Mouse (Mus musculus): Measurements from ENCODE around the gene Cnn3. TPM values are rescaled to one million over a fixed set of nuclear protein-coding genes. Genes with fewer than 3 reads are reported as not detected.

The Cnn3 gene
- polyA plus RNA-seq, 1 experiment from 2014 or later, result 436 TPM

DNA sequence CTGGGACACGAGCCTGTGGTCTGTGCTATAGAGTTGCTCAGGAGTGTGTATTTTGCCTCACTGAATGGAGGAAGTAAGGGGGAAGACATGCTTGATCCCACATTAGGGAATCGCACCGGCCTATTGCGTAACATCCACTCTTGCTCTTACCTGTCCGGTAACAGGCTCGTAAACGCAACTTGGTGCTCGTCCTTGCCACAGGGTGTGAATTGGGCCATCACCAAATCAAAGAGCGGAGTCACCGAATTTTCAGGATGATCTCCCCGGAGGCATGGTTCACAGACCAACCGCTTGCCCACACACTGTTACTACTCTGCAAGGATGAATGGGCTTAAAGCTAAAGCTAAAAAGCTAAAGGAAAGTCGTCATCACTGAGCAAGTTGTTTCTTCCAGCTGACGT lies 81.4 kb downstream of the Cnn3 start:
- DNase-seq (ENCODE audit: low spot score), result no peak
- H3K9ac ChIP-seq, result no peak overlapping the region
- ATAC-seq (ENCODE audit: low FRiP score), result no peak
- H3K27me3 ChIP-seq (ENCODE audit: control insufficient read depth, insufficient read depth, low read length), result no peaks in the 10 kb centered on the region
- H3K27ac ChIP-seq, result no peak overlapping the region
- 97% methylated on average over 14 of the region's 14 CpGs for WGBS
- H3K4me2 ChIP-seq (replicated peaks), result no peak overlapping the region
- H3K36me3 ChIP-seq (replicated peaks; ENCODE audit: control insufficient read depth, insufficient read depth), result no peaks in the 10 kb centered on the region
- H3K9me3 ChIP-seq (ENCODE audit: control insufficient read depth, low read length), result no peaks in the 10 kb centered on the region
- no peaks in the 10 kb centered on the region for H3K4me1 ChIP-seq (replicated peaks; ENCODE audit: control insufficient read depth, insufficient read depth, low read length)
- no peak overlapping the region for H3K4me3 ChIP-seq (replicated peaks; ENCODE audit: low read length)

Other genes starting within 250 kb of the Cnn3 start
- 4.3 and 5.0 TPM in 2 replicates for gene Tmem56, start 143.4 kb upstream of the Cnn3 start, polyA plus RNA-seq (2014; fragmentation: Nextera tagmentation; extraction: Ambion mirVana)
- 35.0 and 47.1 TPM in 2 replicates for gene Alg14, start 134.7 kb upstream of the Cnn3 start, polyA plus RNA-seq (2014; fragmentation: Nextera tagmentation; extraction: Ambion mirVana)
- gene Slc44a3, start 105.9 kb downstream of the Cnn3 start, polyA plus RNA-seq (2014; fragmentation: Nextera tagmentation; extraction: Ambion mirVana), result 0.51 and 1.1 TPM in 2 replicates
- not detected in 2 replicates for gene 4930432M17Rik, start 244.3 kb downstream of the Cnn3 start, polyA plus RNA-seq (2014; fragmentation: Nextera tagmentation; extraction: Ambion mirVana)

Measured in hindbrain, embryonic 14.5 days (tissue).